Mouse (Mus musculus) kidney, adult 11 months (tissue): ENCODE measurements around the gene Ankrd34a.
"Not testable (repeated sequence)": the region's sequence is repeated elsewhere in the genome, so short reads cannot be mapped to it uniquely, and the experiment has no call there.

Source experiments
- DNase-seq: peaks from one replicate; pipeline ENCODE4 v3.0.0; 2022

The Ankrd34a gene

DNA sequence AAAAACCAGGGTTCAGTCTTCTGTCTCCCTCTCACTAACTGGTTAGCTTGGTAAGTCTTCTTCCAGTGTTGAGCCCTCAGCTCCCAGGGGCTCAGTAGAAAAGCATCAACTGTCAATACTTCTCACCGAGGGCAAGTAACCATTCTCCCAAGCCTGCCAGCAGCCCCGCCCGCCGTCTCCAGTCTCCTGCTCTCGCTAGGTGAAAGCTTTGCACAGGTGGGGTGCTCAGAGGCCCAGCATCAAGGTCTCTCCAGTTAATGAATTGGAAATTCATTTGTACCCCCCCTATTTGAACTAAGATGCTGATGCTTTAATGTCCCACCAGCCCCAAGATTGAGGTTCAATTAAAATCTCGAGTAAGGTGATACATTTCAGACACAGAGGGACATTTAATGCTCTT lies 15.3 kb upstream of the Ankrd34a start:
- DNase-seq: no peak

- DNase-seq: no peak
Measured at GRCm38 (mm10) chr3:96581771-96582515, 14.5 kb upstream of the Ankrd34a start.

DNA sequence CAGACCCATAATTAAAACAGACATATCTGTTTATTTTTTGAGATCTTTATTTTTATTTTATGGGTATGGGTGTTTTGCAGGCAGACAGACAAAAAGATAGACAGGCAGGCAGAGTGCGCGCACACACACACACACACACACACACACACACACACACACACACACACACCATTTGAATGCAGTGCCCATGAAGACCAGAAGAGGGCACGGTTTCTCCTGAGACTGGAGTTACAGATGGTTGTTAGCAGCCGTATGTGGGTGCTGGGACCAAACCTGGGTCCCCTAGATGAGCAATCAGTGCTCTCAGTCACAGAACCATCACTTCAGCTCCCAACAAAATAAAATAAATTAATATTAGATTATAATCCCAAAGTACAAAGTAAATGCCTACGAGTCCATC lies 13.1 kb upstream of the Ankrd34a start:
- no peak for DNase-seq

DNA sequence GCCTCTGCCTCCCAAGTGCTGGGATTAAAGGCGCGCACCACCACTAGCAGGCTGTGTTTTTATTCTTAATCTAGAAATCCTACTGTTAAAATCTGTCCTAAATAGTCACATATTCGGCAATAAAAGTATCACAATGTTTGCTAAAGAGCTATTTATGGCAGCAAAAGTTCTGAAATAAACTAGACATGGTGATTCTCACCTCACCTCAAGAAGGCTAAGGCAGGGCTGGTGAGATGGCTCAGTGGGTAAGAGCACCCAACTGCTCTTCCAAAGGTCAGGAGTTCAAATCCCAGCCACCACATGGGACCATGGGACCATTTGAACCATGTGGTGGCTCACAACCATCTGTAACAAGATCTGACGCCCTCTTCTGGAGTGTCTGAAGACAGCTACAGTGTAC lies 5.8 kb upstream of the Ankrd34a start:
- no peak for DNase-seq

DNA sequence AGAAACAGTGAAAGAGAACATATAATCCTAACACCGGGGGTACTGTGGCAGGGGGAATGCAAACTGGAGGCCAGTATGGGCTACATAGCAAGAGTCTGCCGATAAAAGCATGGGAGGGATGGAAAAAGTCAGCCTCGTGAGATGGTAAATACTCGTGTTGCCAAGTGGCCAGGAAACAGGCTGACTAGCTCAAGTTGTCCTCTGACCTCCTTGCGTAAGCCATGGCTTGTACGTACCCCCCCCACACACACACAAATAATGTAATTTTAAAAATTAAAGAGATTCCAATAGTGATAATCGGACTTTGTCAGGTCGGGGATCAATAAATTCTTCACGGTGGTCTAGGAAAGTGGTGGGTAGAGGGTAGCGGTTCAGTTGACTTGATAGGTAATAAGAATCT lies 3.1 kb upstream of the Ankrd34a start:
- DNase-seq: peak; percentile 48

GRCm38 (mm10) chr3:96593790-96594560 lies 2.5 kb upstream of the Ankrd34a start, which contains the start of gene Polr3gl:
Polr3gl (minus strand) TSS chr3:96594181.
- DNase-seq: peak; percentile 95

DNA sequence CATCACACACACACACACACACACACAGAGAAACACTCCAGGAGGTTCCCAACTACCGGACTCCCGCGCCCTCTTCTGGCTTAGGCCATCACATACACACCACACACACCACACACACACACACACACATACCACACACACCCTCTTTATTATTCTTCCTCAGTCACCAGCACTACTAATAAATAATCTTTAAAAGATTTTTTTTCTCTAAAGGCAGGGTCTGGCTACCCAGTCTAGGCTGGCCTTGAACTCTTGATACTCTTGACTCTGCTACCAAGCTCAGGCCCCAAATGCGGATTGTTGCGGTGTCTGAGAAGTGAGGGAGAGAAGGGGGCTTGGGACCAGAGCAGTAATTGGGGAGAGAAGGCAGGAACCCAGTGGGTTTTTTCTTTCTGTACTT lies 1.6 kb upstream of the Ankrd34a start:
- DNase-seq: no peak

DNA sequence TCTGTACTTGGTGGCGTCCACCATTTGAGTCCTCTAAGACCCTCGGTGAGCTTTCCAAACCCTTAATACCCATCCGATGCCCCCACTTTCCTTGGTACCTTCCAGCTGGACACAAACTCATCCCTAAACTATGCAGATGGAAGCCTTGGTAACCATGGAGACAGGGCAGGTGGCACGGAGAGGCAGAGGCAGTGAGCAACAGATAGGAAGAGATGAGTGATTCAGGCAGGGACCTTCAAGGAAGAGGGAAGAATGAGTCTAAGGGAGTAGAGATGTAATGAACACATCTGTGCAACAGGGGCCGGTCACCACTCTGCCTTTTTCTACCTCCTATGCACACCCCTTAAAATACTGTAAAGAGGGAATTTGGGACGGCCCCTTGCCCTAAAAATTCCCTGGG lies 775 bp upstream of the Ankrd34a start:
- DNase-seq: no peak

- no peak for DNase-seq
Measured at GRCm38 (mm10) chr3:96596855-96597254, 419 bp downstream of the Ankrd34a start.

DNA sequence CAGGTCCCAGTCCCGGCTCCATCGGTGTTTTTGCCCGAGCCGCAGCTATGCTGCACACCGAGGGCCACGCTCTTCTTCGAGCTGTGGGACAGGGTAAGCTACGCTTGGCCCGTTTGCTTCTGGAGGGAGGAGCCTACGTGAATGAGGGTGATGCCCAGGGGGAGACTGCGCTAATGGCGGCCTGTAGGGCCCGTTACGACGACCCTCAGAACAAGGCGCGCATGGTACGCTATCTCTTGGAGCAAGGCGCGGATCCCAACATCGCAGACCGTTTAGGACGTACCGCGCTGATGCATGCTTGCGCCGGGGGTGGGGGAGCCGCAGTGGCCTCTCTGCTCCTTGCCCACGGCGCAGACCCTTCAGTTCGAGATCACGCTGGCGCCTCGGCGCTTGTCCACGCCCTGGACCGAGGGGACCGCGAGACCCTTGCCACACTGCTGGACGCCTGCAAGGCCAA lies 1.0 kb downstream of the Ankrd34a start:
- no peak for DNase-seq

- DNase-seq: peak; percentile 47
Measured at GRCm38 (mm10) chr3:96598156-96599068, 2.0 kb downstream of the Ankrd34a start.

GRCm38 (mm10) chr3:96599069-96599393 lies 2.6 kb downstream of the Ankrd34a start:
- no peak for DNase-seq

DNA sequence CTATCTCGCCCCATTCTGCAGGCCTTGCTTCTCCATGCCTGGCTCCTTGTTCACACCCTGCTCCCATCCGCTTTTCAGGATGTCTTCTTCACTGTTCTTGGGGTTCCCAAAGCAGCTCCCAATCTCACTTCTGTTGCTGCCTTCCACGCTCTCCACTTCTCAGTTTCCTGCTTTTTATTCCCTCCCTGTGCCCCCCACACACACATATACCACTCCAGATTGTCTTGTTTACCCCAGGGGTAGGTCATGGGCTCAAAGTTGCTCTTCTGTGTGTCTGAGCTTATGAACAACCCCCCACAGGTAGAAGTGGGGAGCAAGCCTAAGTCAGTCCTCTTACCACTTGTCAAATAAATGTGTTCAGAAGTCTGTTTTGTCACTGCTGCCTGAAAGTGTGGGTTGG lies 3.0 kb downstream of the Ankrd34a start:
- DNase-seq: no peak

DNA sequence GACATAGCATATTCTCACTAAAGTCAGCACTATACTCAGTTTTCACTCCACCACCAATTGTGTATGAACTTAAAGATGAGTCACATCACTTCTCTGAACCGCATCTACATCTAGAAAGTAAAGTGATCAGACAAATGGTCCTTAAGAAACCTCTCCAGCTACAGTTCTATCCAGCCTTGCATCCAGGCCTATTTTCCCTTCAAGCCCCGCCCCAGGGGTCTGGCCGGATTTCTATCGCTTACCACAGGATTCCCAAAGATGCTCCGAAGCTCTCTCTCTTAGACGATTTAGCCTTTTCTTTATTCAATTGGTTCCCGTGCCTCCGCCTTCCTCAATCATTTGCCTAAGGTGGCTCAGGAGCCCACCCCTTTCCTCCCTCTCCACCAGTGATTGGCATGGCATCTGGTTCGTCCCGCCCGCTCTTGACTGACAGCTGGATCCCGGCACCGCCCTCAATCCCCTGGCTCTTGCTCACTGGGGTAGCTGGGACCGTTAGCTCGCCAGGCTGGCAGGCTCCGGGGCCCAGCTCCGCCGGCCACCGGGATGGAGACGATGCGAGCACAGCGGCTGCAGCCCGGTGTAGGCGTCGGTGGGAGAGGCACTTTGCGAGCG lies 4.3 kb downstream of the Ankrd34a start, which contains the start of gene Lix1l:
Lix1l (plus strand) TSS at position 511 of the 612 bp plus-strand sequence.
- DNase-seq: peak; percentile 93

DNA sequence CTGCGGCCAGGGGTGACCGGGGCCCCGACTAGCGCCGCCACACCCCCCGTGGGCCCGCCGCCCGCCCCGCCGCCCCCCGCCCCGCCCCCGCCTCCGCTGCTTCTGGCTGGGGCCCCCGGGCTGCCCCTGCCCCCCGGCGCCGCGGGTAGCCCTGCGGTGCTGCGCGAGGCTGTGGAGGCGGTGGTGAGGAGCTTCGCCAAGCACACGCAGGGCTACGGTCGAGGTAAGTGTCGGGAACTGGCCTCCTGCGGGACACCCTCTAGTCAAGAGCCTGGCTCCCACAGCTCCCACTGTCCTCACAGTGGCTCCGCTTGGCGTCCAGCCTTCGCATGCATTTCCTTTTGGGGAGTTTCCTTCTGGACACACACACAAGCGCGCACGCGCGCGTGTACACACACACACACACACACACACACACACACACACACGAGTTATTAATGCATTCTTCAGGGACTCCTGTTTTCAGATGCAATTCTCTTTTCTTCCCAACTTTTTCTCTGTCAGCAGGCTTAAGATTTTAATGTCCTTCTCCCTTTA lies 4.9 kb downstream of the Ankrd34a start:
- peak; percentile 54 for DNase-seq

GRCm38 (mm10) chr3:96601941-96602703 lies 5.7 kb downstream of the Ankrd34a start:
- DNase-seq: peak; percentile 14

- DNase-seq: no peak
Measured at GRCm38 (mm10) chr3:96602704-96603084, 6.3 kb downstream of the Ankrd34a start.

DNA sequence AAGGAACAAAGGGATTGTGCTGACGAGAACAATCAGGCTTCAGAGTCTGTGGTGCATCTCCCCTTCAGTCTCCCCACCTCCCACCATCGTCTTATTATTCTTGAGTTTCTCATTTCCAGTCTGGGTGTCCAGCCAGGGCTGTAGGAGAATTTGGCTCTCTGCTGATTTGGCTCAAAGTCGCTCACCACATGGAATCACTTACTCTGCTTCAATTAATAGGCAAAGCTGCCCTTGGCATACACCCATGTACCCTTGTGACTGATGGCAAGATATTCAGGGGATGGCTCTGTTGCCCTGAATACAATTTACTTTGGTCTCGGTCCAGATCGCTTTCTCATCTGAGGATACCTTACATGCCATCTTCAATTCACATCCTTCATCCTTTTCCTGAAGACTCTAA lies 6.9 kb downstream of the Ankrd34a start:
- no peak for DNase-seq

- DNase-seq: not testable (repeated sequence)
Measured at GRCm38 (mm10) chr3:96606007-96606406, 9.6 kb downstream of the Ankrd34a start.

GRCm38 (mm10) chr3:96606618-96607017 lies 10.2 kb downstream of the Ankrd34a start:
- no peak for DNase-seq

- DNase-seq: no peak
Measured at GRCm38 (mm10) chr3:96617941-96618340, 21.5 kb downstream of the Ankrd34a start.

DNA sequence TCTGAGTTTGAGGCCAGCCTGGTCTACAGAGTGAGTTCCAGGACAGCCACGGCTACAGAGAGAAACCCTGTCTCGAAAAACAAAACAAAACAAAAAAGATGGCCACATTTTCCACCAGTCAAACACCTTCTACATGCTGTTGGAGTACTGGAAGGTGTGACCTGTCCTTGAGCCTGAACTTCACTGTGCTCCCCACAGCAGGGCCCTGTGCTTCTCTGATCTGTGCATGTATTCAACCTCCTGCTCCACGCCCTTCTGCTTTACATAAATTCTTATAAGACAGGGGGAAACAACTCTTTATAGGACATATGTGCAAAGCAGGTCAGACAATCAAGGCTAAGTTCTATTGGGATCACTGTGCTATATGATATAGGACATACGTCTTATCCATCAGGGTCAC lies 26.8 kb downstream of the Ankrd34a start:
- DNase-seq: no peak
